Mouse (Mus musculus): ENCODE measurements around the gene Palm. TPM values are rescaled to one million over a fixed set of nuclear protein-coding genes. Genes with fewer than 3 reads are reported as not detected.

Palm gene
- polyA plus RNA-seq (2011; ENCODE audit: insufficient read depth, insufficient read length, low read depth, missing spikeins) = 53.3 and 53.7 TPM in 2 replicates

DNA sequence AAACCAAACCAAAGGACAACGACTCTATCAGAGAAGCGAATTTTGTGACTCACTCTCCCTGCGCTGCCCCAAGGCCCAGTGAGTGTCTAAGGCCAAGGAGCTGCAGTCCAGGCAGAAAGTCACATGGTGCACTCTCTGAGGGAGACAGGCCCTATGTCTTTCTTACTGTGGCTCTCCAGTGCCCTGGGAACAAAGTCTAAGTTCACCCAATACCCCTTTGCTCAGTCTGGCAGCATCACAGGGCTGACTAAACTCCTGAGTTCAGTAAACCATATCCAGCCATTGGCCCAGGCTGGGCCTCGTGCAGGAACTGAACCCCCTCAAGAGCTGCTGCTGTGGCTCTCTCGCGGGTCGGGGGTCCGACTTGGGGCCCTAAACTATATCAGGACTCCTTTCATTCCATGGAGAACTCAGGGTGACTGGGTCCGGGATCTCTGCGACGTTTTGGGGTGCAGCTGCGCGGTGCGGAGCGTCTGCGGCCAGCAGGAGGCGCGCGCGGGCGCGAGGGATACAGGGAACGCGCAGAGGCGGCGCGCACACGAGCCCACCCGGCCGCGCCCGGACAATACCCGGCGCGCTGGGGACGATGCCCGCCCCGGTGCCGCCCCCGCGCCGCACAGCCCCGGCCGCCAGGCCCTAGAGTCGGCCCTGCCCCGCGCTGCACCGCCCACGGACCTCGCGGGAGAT is at the start of gene Palm:
Gene Palm, plus strand, starts transcription at position 522 of the 687 bp plus-strand sequence.
- Histone ChIP-seq H3K4me1 (ENCODE audit: control insufficient read depth, insufficient read depth, low read length) (peaks cover 2% of the 10 kb centered on the region), H3K9me3 (replicated peaks; ENCODE audit: control insufficient read depth, insufficient read depth, low read length, poor library complexity, severe bottlenecking) (no peaks in the 10 kb centered on the region)
- no peak for TF ChIP-seq POLR2A (IDR thresholded peaks at IDR 0.05; ENCODE audit: insufficient read depth, low read length)
- TF ChIP-seq CTCF (IDR thresholded peaks at IDR 0.05; ENCODE audit: low read depth, low read length) = peak; percentile 78
- 0 out of 2 replicates have a peak, but pooled peaks have one; percentile 39 for TF ChIP-seq EP300 (IDR thresholded peaks at IDR 0.05; ENCODE audit: insufficient read depth, low read depth, low read length)

DNA sequence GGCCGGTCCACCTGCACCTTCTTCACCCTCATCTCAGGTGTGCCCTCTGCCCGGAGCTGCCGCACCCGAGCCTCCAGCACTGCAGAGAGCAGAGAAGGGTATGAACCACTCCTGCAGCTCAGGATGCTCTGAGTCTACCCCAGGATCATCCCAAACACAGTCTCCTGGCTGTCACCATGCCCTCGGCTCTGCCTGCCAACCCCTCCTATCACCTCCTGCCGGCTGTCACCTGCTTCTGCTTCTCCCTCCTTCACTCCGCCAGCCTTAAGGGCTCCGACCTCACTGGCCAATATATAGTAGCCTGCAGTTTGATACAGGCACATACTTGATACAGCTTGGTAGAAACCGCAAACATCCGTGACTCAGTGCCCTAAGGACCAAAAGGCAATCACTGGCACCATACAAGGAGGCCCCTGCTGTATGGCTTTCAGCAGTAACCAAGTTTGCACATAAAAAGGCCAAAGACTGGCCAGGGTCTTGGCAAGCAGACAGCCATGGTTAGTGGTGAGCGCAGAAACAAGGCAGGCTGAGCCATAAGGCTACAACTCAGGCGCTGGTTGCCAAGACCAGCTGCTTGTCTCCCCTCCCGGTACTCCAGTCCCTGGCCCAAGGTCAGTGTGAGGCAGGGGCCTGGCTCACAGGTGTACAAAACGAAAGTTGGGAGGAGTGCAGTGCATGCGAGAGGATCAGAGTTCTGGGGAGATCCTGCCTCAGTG is 49.6 kb upstream of the Palm start:
- Histone ChIP-seq H3K4me1 (ENCODE audit: control insufficient read depth, insufficient read depth, low read length) (no peaks in the 10 kb centered on the region), H3K27ac (ENCODE audit: insufficient read depth, low read length) (no peak overlapping the region), H3K27me3 (ENCODE audit: control insufficient read depth, insufficient read depth, low read length, poor library complexity, severe bottlenecking) (no peaks in the 10 kb centered on the region), H3K9ac (ENCODE audit: low read depth, poor library complexity, severe bottlenecking) (no peak overlapping the region), H3K9me3 (replicated peaks; ENCODE audit: control insufficient read depth, insufficient read depth, low read length, poor library complexity, severe bottlenecking) (peaks cover 35% of the 10 kb centered on the region), H3K36me3 (ENCODE audit: control insufficient read depth, insufficient read depth, low read length, poor library complexity, severe bottlenecking) (peaks cover 38% of the 10 kb centered on the region), H3K4me3 (ENCODE audit: low read depth, low read length) (no peak overlapping the region)
- TF ChIP-seq CTCF (IDR thresholded peaks at IDR 0.05; ENCODE audit: low read depth, low read length) = no peak
- TF ChIP-seq EP300 (IDR thresholded peaks at IDR 0.05; ENCODE audit: insufficient read depth, low read depth, low read length) = no peak
- TF ChIP-seq POLR2A (IDR thresholded peaks at IDR 0.05; ENCODE audit: insufficient read depth, low read length) = no peak

More for the DNA sequence above, at the start of gene Palm:
- H3K27ac ChIP-seq (ENCODE audit: insufficient read depth, low read length) = no peak within 1 kb of the TSS
- peak within 1 kb of the TSS; percentile 88 for H3K4me3 ChIP-seq (ENCODE audit: low read depth, low read length)
- no peaks in the 10 kb centered on the region for H3K27me3 ChIP-seq (ENCODE audit: control insufficient read depth, insufficient read depth, low read length, poor library complexity, severe bottlenecking)
- H3K9ac ChIP-seq (ENCODE audit: low read depth, poor library complexity, severe bottlenecking) = peak within 1 kb of the TSS; percentile 91
- no peaks in the 10 kb centered on the region for H3K36me3 ChIP-seq (ENCODE audit: control insufficient read depth, insufficient read depth, low read length, poor library complexity, severe bottlenecking)

DNA sequence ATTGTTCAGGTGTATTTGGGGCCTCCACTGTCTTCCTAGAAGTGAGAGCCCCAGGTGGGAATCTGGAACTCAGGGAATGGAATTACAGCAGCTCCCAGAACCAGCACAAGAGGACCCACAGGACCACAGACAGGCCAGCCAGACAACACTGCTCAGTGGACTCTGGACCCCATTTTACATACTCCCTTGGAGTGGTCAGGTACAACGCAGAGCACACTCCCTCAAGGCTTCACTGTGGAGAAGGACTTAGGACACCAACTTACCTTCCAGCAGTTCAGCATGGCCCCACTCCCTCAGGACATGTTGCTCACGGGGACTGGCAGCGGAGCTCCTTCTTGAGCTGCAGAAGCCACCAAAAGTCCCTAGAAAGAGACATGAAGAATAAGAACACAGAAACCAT is 48.0 kb upstream of the Palm start:
- TF ChIP-seq POLR2A (IDR thresholded peaks at IDR 0.05; ENCODE audit: insufficient read depth, low read length) = no peak
- no peak for TF ChIP-seq CTCF (IDR thresholded peaks at IDR 0.05; ENCODE audit: low read depth, low read length)
- TF ChIP-seq EP300 (IDR thresholded peaks at IDR 0.05; ENCODE audit: insufficient read depth, low read depth, low read length) = no peak
- no peaks in the 10 kb centered on the region for H3K4me1 ChIP-seq (ENCODE audit: control insufficient read depth, insufficient read depth, low read length)
- H3K9me3 ChIP-seq (replicated peaks; ENCODE audit: control insufficient read depth, insufficient read depth, low read length, poor library complexity, severe bottlenecking) = peaks cover 19% of the 10 kb centered on the region
- H3K4me3 ChIP-seq (ENCODE audit: low read depth, low read length) = no peak overlapping the region
- H3K27ac ChIP-seq (ENCODE audit: insufficient read depth, low read length) = no peak overlapping the region
- H3K27me3 ChIP-seq (ENCODE audit: control insufficient read depth, insufficient read depth, low read length, poor library complexity, severe bottlenecking) = no peaks in the 10 kb centered on the region
- 0 out of 2 replicates have a peak overlapping the region, but pooled peaks have one; percentile 90 for H3K9ac ChIP-seq (ENCODE audit: low read depth, poor library complexity, severe bottlenecking)
- peaks cover 26% of the 10 kb centered on the region for H3K36me3 ChIP-seq (ENCODE audit: control insufficient read depth, insufficient read depth, low read length, poor library complexity, severe bottlenecking)

DNA sequence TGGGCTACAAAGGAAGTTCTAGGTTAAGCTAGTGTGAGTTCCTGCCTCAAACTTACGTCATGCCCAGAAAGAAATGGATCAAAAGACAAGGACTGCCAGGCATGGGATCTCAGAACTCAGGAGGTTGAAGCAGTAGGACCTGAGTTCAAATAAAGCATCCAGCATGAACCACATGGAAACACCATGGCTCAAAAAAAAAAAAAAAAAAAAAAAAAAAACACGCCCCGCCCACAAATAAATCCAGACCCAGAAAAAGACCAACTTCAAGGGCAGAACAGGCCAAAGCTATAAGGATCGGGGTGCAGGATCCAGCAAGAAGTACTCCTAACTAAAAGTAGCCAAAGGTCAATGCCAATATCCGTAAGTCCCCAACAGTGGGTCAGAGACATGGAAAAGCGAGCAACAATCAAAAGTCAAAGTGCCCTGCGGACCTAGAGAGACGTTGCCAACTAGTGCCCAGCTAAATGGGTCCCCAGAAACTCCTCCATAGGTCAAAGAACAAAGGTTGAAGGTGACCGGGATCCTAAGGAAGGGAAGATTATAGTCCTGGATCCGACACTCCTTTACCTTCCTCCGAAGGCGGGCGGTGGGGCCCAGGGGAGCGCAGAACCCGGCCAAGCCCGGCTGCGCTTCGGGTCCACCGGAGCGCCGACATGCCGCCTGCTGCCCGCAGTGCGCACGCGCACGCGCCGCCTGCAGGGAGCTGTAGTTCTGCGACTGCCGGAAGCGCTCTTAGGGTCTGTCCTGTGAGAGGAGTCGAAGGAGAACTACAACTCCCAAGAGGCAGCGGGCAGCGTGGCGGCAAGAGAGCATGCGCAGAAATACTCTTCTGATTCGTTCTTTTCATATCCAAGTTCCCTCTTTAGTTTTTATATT is 47.2 kb upstream of the Palm start, which contains the start of gene Polrmt:
Gene Polrmt, minus strand, starts transcription at position 684 of the 876 bp plus-strand sequence.
- peak within 1 kb of the TSS; percentile 90 for H3K9ac ChIP-seq (ENCODE audit: low read depth, poor library complexity, severe bottlenecking)
- H3K4me1 ChIP-seq (ENCODE audit: control insufficient read depth, insufficient read depth, low read length) = no peaks in the 10 kb centered on the region
- H3K4me3 ChIP-seq (ENCODE audit: low read depth, low read length) = peak within 1 kb of the TSS; percentile 94
- no peaks in the 10 kb centered on the region for H3K27me3 ChIP-seq (ENCODE audit: control insufficient read depth, insufficient read depth, low read length, poor library complexity, severe bottlenecking)
- peaks cover 12% of the 10 kb centered on the region for H3K9me3 ChIP-seq (replicated peaks; ENCODE audit: control insufficient read depth, insufficient read depth, low read length, poor library complexity, severe bottlenecking)
- TF ChIP-seq POLR2A (IDR thresholded peaks at IDR 0.05; ENCODE audit: insufficient read depth, low read length) (peak; percentile 34), CTCF (IDR thresholded peaks at IDR 0.05; ENCODE audit: low read depth, low read length) (no peak)
- peak within 1 kb of the TSS; percentile 52 for H3K27ac ChIP-seq (ENCODE audit: insufficient read depth, low read length)
- H3K36me3 ChIP-seq (ENCODE audit: control insufficient read depth, insufficient read depth, low read length, poor library complexity, severe bottlenecking) = peaks cover 19% of the 10 kb centered on the region

DNA sequence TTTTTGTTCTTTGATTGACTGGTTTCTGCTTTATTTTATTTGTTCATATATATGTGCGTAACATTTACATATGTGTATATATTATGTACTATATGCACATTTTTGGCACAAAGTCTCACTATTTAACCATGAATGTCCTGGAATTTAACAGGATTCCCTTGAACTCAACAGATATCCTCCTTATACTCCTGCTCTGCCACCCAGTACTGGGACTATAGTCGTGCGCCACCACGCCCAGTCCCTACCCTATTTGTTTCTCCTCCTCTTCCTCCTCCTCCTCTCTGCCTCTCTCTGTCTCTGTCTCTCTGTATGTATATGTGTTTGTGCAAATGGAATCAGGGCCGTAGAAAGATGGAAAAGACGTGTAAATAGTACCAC is 46.6 kb upstream of the Palm start:
- Histone ChIP-seq H3K9me3 (replicated peaks; ENCODE audit: control insufficient read depth, insufficient read depth, low read length, poor library complexity, severe bottlenecking) (peaks cover 6% of the 10 kb centered on the region), H3K4me1 (ENCODE audit: control insufficient read depth, insufficient read depth, low read length) (no peaks in the 10 kb centered on the region), H3K27me3 (ENCODE audit: control insufficient read depth, insufficient read depth, low read length, poor library complexity, severe bottlenecking) (no peaks in the 10 kb centered on the region), H3K36me3 (ENCODE audit: control insufficient read depth, insufficient read depth, low read length, poor library complexity, severe bottlenecking) (peaks cover 13% of the 10 kb centered on the region), H3K27ac (ENCODE audit: insufficient read depth, low read length) (peak overlapping the region; percentile 52), H3K9ac (ENCODE audit: low read depth, poor library complexity, severe bottlenecking) (0 out of 2 replicates have a peak overlapping the region, but pooled peaks have one; percentile 39), H3K4me3 (ENCODE audit: low read depth, low read length) (peak overlapping the region; percentile 47; the same call in 1 of the 2 replicates)
- TF ChIP-seq CTCF (IDR thresholded peaks at IDR 0.05; ENCODE audit: low read depth, low read length) (no peak), POLR2A (IDR thresholded peaks at IDR 0.05; ENCODE audit: insufficient read depth, low read length) (no peak)

All from ES-Bruce4 (cell line).